In genomic region chr14:29577786-29578185, GRCm38 (mm10) we compare ENCODE assay signal across 14 mouse cellular contexts.
"Had no signal": no experiment of that assay in that cellular context is flagged by ENCODE, and none has a peak within 500 bp of the region (broad histone marks: within the 10 kb centered on the region; RNA-seq: fewer than 3 reads in every experiment).

No protein-coding gene starts in this region.

- DNase-seq: kidney, adult 8-10 months; kidney, postnatal 10 days; kidney, postnatal 36 days; layer of hippocampus, postnatal 36 days; liver; lung, adult 18-20 months; lung, postnatal 10 days; lung, postnatal 36 days; right cerebral cortex, adult 18-20 months; right cerebral cortex, postnatal 14 days; spleen, adult 18-20 months; thymus, postnatal 25 days had no signal

- ATAC-seq: liver, embryonic 12.5 days; midbrain, embryonic 13.5 days had no signal
